Mouse (Mus musculus) lung, embryonic 16.5 days (tissue): Measurements from ENCODE around the gene Capn3. TPM values are rescaled to one million over a fixed set of nuclear protein-coding genes. Genes with fewer than 3 reads are reported as not detected.

ENCODE experiments used
- ATAC-seq: fragments of 200-750 bp; cut with Nextera tagmentation; 2 replicates; pipeline ENCODE4 v1.8.0; 2017; ENCODE audit warnings: low read depth, mild to moderate bottlenecking, moderate library complexity
- H3K27ac ChIP-seq: fragments of 300-500 bp; sonication (generic); 2 replicates; pipeline ENCODE4 v1.5.1; 2014; ENCODE audit warnings: mild to moderate bottlenecking, control low read depth, low read length
- H3K27me3 ChIP-seq: fragments of 300-500 bp; sonication (generic); 2 replicates; pipeline ENCODE4 v1.6.1; 2014; ENCODE audit warnings: low read depth, low read length, mixed read lengths; ENCODE audit not compliant: control insufficient read depth, insufficient read depth
- H3K36me3 ChIP-seq: fragments of 300-500 bp; sonication (generic); 2 replicates; pipeline ENCODE4 v1.6.1; 2014; ENCODE audit warnings: low read length; ENCODE audit not compliant: control insufficient read depth, insufficient read depth
- H3K4me1 ChIP-seq: fragments of 300-500 bp; sonication (generic); replicated peaks from 2 replicates; pipeline ENCODE4 v1.6.1; 2014; ENCODE audit warnings: low read length, mixed read lengths; ENCODE audit not compliant: control insufficient read depth, insufficient read depth
- H3K4me2 ChIP-seq: fragments of 300-500 bp; sonication (generic); 2 replicates; pipeline ENCODE4 v1.6.1; 2014; ENCODE audit warnings: low read depth, low read length, control low read depth
- H3K4me3 ChIP-seq: fragments of 300-500 bp; sonication (generic); 2 replicates; pipeline ENCODE4 v1.5.1; 2014; ENCODE audit warnings: mild to moderate bottlenecking, low read length, control low read depth
- H3K9ac ChIP-seq: fragments of 300-500 bp; sonication (generic); 2 replicates; pipeline ENCODE4 v1.6.1; 2014; ENCODE audit warnings: low read length, control low read depth
- H3K9me3 ChIP-seq: fragments of 300-500 bp; sonication (generic); 2 replicates; pipeline ENCODE4 v1.6.1; 2016; ENCODE audit warnings: low read length; ENCODE audit not compliant: control insufficient read depth
- WGBS: fragments of 180-500 bp; shearing (Covaris S2); extraction: QIAGEN DNeasy Blood & Tissue Kit; methylation state at CpG from one replicate; pipeline ENCODE4 v1.1.7; 2014; 5-methylcytosine and 5-hydroxymethylcytosine counted together
- polyA plus RNA-seq: library from polyadenylated mRNA; unstranded; fragments of >200 nt; fragmentation: Nextera tagmentation; extraction: Ambion mirVana; gene quantifications from 2 replicates; pipeline ENCODE4 v1.2.1, GENCODE M21; 2015

Capn3 gene
- polyA plus RNA-seq, 1 experiment from 2014 or later: 1.1 TPM

- 74% methylated on average over 4 of the region's 4 CpGs for WGBS
- H3K4me1 ChIP-seq: no peaks in the 10 kb centered on the region
- ATAC-seq: no peak
- H3K9ac ChIP-seq: no peak overlapping the region
- no peak overlapping the region for H3K27ac ChIP-seq
- no peaks in the 10 kb centered on the region for H3K27me3 ChIP-seq
- no peak overlapping the region for H3K4me3 ChIP-seq
- no peaks in the 10 kb centered on the region for H3K9me3 ChIP-seq
- no peaks in the 10 kb centered on the region for H3K36me3 ChIP-seq
- no peak overlapping the region for H3K4me2 ChIP-seq
Observed at GRCm38 (mm10) chr2:120470856-120471255, 15.0 kb downstream of the Capn3 start.

GRCm38 (mm10) chr2:120476277-120477087 is 20.7 kb downstream of the Capn3 start:
- Histone ChIP-seq H3K27ac (no peak overlapping the region), H3K9me3 (no peaks in the 10 kb centered on the region), H3K4me2 (no peak overlapping the region), H3K27me3 (no peaks in the 10 kb centered on the region), H3K4me3 (no peak overlapping the region), H3K4me1 (no peaks in the 10 kb centered on the region), H3K36me3 (no peaks in the 10 kb centered on the region), H3K9ac (no peak overlapping the region)
- ATAC-seq: no peak
- WGBS: 78% methylated on average over 13 of the region's 13 CpGs

DNA sequence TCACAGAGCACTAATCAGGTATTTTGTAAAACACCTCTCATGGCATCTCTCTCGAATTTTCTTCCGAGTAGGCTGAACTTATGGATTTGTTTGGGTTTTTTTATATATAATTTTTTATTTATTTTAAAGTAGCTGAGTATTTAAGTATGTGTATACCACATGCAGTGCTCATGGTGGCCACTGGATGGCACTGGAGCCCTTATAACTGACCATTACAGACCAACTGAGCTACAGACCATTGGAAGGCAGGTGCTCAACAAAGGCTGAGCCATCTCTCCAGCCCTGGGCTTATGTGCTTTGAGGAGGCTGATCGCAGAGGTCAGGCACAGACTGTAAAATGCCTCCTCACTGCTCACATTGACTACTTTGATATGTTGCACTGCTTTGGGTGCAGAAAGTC is 22.8 kb downstream of the Capn3 start:
- Histone ChIP-seq H3K36me3 (no peaks in the 10 kb centered on the region), H3K4me2 (no peak overlapping the region), H3K9me3 (no peaks in the 10 kb centered on the region), H3K27me3 (no peaks in the 10 kb centered on the region), H3K27ac (no peak overlapping the region), H3K4me3 (no peak overlapping the region), H3K4me1 (peaks cover 5% of the 10 kb centered on the region; the same call in 1 of the 2 replicates), H3K9ac (no peak overlapping the region)
- ATAC-seq: peak; percentile 51; the same call in 1 of the 2 replicates
- WGBS: 59% methylated on average over 3 of the region's 3 CpGs

DNA sequence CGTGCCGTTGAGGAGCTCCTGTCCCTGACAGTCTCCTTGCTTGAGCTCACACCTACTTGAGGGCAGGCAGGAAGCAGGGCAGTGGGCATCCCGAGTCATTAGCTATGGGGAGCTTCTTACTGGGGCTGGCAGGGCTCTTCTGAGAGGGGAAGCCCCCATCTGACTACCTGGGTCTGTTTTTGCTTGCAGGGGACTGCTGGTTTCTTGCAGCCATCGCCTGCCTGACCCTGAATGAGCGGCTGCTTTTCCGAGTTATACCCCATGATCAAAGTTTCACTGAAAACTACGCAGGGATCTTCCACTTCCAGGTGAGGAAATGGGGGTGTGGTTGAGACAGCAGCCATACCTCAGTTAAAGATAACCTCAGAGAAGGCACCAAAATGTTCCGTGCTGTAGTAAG is 26.1 kb downstream of the Capn3 start:
- WGBS: 57% methylated on average over 8 of the region's 8 CpGs
- Histone ChIP-seq H3K36me3 (no peaks in the 10 kb centered on the region), H3K9ac (no peak overlapping the region), H3K4me2 (no peak overlapping the region), H3K9me3 (no peaks in the 10 kb centered on the region), H3K4me3 (no peak overlapping the region), H3K4me1 (peaks cover 5% of the 10 kb centered on the region; the same call in 1 of the 2 replicates), H3K27ac (no peak overlapping the region), H3K27me3 (no peaks in the 10 kb centered on the region)
- ATAC-seq: no peak

DNA sequence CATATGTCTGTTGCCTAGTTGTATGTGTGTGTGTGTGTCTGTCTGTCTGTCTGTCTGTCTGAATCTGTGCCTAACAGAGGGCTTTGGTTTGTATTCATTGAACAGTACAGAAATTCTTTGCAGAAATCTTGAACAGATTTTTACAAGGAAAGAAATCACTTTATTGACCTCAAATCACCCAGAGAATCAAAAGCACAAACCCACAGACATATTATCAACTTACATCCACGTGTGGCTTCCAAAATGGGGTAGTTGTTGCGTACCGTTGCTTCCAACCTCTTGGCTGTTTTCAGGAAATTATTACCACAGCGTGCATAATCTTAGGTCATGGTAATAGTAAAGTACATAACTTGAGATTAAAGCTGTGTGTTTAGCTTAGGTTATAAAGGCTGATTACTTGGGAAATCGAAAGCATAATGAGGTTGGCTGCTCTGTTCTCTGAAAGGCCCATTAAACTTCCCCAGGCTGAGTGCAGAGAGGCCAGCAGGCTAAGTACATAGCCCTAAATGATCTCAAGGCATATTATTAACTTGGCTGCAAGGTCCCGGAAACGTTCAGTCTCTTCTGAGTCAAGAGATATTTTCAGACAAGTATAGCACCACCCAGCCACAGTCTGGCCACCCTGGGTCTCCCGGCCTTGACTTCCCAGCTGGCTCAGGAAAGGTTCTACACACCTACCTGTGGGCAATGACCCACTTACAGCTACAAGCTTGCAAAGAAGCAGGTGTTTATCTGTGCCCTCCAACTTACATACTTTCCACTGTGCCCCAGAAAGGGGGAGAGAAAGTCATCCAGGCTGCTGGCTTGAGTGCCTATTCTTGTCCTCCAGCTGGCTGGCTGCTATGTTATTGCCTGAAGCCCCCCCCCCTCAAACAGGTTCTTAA is 26.9 kb downstream of the Capn3 start:
- ATAC-seq: no peak
- Histone ChIP-seq H3K4me3 (no peak overlapping the region), H3K9ac (no peak overlapping the region), H3K9me3 (no peaks in the 10 kb centered on the region), H3K27ac (peak overlapping the region; percentile 12; the same call in 1 of the 2 replicates), H3K4me1 (peaks cover 5% of the 10 kb centered on the region; the same call in 1 of the 2 replicates), H3K36me3 (no peaks in the 10 kb centered on the region), H3K4me2 (no peak overlapping the region), H3K27me3 (no peaks in the 10 kb centered on the region)
- 56% methylated on average over 8 of the region's 8 CpGs for WGBS

GRCm38 (mm10) chr2:120484241-120484640 is 28.4 kb downstream of the Capn3 start:
- Histone ChIP-seq H3K36me3 (no peaks in the 10 kb centered on the region), H3K4me1 (peaks cover 5% of the 10 kb centered on the region; the same call in 1 of the 2 replicates), H3K9me3 (no peaks in the 10 kb centered on the region), H3K4me3 (no peak overlapping the region), H3K9ac (no peak overlapping the region), H3K27me3 (no peaks in the 10 kb centered on the region), H3K4me2 (no peak overlapping the region), H3K27ac (no peak overlapping the region)
- no peak for ATAC-seq
- 87% methylated on average over 3 of the region's 3 CpGs for WGBS

GRCm38 (mm10) chr2:120493254-120493653 is 37.4 kb downstream of the Capn3 start:
- no peaks in the 10 kb centered on the region for H3K36me3 ChIP-seq
- no peaks in the 10 kb centered on the region for H3K9me3 ChIP-seq
- no peak overlapping the region for H3K9ac ChIP-seq
- H3K4me2 ChIP-seq: no peak overlapping the region
- H3K4me3 ChIP-seq: no peak overlapping the region
- no peak overlapping the region for H3K27ac ChIP-seq
- H3K4me1 ChIP-seq: no peaks in the 10 kb centered on the region
- WGBS: 42% methylated on average over 4 of the region's 4 CpGs
- ATAC-seq: peak; percentile 81
- H3K27me3 ChIP-seq: no peaks in the 10 kb centered on the region

DNA sequence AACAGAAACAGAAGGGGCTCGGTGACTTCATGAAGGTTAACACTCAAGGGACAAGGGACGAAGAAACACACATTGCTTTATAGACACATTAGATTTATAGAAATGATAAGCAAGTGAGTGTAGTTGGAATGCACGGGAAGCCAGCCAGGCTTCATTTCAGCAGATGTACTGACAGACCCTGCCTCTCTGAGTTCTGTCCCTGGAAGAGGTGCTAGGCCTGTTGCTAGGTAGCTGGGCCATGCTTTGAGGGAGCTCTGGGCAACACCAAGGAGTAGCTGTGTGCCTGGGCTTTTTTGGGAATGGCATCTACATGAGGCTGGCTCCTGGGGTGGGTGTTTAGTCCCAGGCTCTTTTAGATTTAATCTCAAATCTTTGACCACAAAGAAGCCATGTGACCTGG is 40.7 kb downstream of the Capn3 start:
- WGBS: 33% methylated on average over 3 of the region's 3 CpGs
- H3K36me3 ChIP-seq: no peaks in the 10 kb centered on the region
- no peak overlapping the region for H3K4me2 ChIP-seq
- no peaks in the 10 kb centered on the region for H3K9me3 ChIP-seq
- H3K4me1 ChIP-seq: peaks cover 11% of the 10 kb centered on the region; the same call in 1 of the 2 replicates
- no peak overlapping the region for H3K27ac ChIP-seq
- H3K27me3 ChIP-seq: no peaks in the 10 kb centered on the region
- no peak overlapping the region for H3K9ac ChIP-seq
- ATAC-seq: no peak
- H3K4me3 ChIP-seq: no peak overlapping the region

DNA sequence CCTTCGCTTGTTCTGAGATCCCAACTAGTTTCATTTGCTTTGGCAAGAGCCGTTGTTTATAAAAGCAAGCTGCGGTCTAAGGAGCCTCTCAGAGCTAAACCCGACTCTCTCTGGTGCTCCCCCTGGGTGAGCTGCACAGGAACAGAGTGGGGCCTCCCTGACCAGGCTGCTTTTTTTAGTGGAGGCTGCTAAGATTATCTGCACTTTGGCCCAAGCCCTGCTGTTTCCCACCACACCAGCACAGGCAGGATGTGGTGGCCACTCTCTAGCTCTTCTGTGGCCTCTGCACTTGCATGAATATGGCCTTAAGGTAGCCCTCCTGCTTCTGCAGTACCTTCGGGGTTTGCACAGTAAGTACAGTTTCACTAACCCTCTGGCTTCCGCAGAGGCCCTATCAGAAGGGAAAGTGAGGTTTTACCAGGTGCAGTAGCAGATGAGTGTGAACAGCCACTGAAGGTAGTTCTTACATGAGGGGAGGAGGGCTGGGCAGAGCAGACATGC is 44.2 kb downstream of the Capn3 start:
- Histone ChIP-seq H3K27me3 (no peaks in the 10 kb centered on the region), H3K27ac (no peak overlapping the region), H3K9ac (no peak overlapping the region), H3K4me3 (no peak overlapping the region), H3K4me2 (no peak overlapping the region), H3K9me3 (no peaks in the 10 kb centered on the region), H3K4me1 (peaks cover 11% of the 10 kb centered on the region; the same call in 1 of the 2 replicates), H3K36me3 (0 out of 2 replicates have a peak, but pooled peaks cover 4% of the 10 kb centered on the region)
- WGBS: 42% methylated on average over 6 of the region's 6 CpGs
- peak; percentile 70 for ATAC-seq
